Mouse (Mus musculus): ENCODE data around the gene Smarca1.

Smarca1 gene

DNA sequence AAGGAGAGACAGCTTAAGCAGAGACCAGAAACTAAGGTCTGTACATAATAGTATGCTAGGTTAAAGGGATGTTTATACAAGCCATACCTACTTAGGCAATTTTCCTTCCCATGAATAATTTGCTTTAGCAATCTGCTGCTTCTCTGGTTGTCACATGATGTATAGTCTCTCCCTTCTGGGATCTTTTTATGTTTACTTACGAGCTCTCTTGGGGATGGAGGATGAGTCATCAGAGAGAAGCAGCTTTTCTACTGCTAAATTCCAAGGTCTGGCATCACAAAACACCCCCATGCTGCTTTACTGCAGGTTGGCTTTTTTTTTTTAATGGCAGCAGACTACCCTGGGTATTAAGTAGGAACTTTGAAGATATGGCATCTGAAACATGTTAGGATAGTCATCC is 132.6 kb downstream of the Smarca1 start:
- no peak for DNase-seq

All from lung, adult 18-20 months (tissue).